Mouse (Mus musculus): ENCODE data around the gene Slc1a3.

- no peak for TF ChIP-seq CTCF (IDR thresholded peaks at IDR 0.05; ENCODE audit: low read depth, low read length)
- no peak for TF ChIP-seq POLR2AphosphoS5 (IDR thresholded peaks at IDR 0.05; ENCODE audit: insufficient replicate concordance, low read depth, low read length)
Observed at GRCm38 (mm10) chr15:8715666-8716065, 5.1 kb upstream of the Slc1a3 start.

All from G1E (cell line).